ENCODE assay signal across 32 mouse cellular contexts in the genomic region with DNA sequence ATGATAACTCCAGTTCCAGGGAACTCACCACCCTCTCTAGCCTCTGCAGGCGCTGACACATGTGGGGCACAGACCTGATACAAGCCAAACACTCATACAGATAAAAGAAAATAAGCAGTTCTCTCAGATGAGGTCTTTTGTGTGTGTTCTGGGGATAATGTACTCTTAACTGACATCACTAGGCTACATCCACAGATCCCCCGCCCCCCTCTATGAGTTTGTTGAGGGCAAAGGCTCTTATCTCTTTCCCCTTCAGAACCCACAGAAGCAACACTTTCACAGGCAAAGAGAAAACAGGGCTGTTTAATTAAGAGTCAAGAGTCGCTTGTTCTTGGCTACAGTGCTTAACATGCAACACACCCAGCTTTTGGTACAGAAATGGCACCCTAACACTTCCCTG. TPM values are rescaled to one million over a fixed set of nuclear protein-coding genes. Genes with fewer than 3 reads are reported as not detected.
"Had no signal": no experiment of that assay in that cellular context is flagged by ENCODE, and none has a peak within 500 bp of the region (broad histone marks: within the 10 kb centered on the region; RNA-seq: fewer than 3 reads in every experiment).

No protein-coding gene starts in this region.

- H3K27ac ChIP-seq: embryonic facial prominence, embryonic 10.5 days; embryonic facial prominence, embryonic 12.5 days; embryonic facial prominence, embryonic 13.5 days; embryonic facial prominence, embryonic 15.5 days; forebrain, embryonic 10.5 days; forebrain, embryonic 12.5 days; forebrain, embryonic 13.5 days; forebrain, embryonic 15.5 days; gastrocnemius, adult 2 months; heart, adult 2 months; heart, embryonic 10.5 days had no signal

- H3K4me2 ChIP-seq: embryonic facial prominence, embryonic 12.5 days; embryonic facial prominence, embryonic 13.5 days; embryonic facial prominence, embryonic 15.5 days; forebrain, embryonic 12.5 days; forebrain, embryonic 13.5 days; forebrain, embryonic 15.5 days had no signal

- H3K4me1 ChIP-seq: embryonic facial prominence, embryonic 10.5 days; embryonic facial prominence, embryonic 12.5 days; embryonic facial prominence, embryonic 13.5 days; embryonic facial prominence, embryonic 15.5 days; forebrain, embryonic 10.5 days; forebrain, embryonic 12.5 days; forebrain, embryonic 13.5 days; forebrain, embryonic 15.5 days; heart, embryonic 10.5 days had no signal

- DNase-seq: cerebellum, adult 9-10 months; cerebellum, adult 9-11 months; cerebellum, postnatal 10 days; cerebellum, postnatal 14 days; cerebellum, postnatal 25 days; cerebellum, postnatal 36 days; embryo, embryonic 11 days; forebrain, postnatal 0 days; gastrocnemius, adult 2 months; gastrocnemius, postnatal 10 days; gastrocnemius, postnatal 14 days; gastrocnemius, postnatal 25 days; gastrocnemius, postnatal 36 days; heart, adult 11 months; heart, adult 18-20 months; heart, adult 2 months had no signal

- H3K9ac ChIP-seq: embryonic facial prominence, embryonic 12.5 days; embryonic facial prominence, embryonic 13.5 days; embryonic facial prominence, embryonic 15.5 days; forebrain, embryonic 12.5 days; forebrain, embryonic 13.5 days; forebrain, embryonic 15.5 days; forebrain, postnatal 0 days had no signal

- H3K4me3 ChIP-seq: embryonic facial prominence, embryonic 10.5 days; embryonic facial prominence, embryonic 12.5 days; embryonic facial prominence, embryonic 13.5 days; embryonic facial prominence, embryonic 15.5 days; erythroblast, embryonic 14.5 days; forebrain, embryonic 10.5 days; forebrain, embryonic 12.5 days; forebrain, embryonic 13.5 days; forebrain, embryonic 15.5 days; gastrocnemius, adult 2 months; heart, adult 2 months; heart, embryonic 10.5 days had no signal

- H3K9me3 ChIP-seq: embryonic facial prominence, embryonic 10.5 days; embryonic facial prominence, embryonic 12.5 days; embryonic facial prominence, embryonic 13.5 days; embryonic facial prominence, embryonic 15.5 days; forebrain, embryonic 10.5 days; forebrain, embryonic 12.5 days; forebrain, embryonic 13.5 days; forebrain, embryonic 15.5 days; heart, embryonic 10.5 days had no signal

- H3K27me3 ChIP-seq: embryonic facial prominence, embryonic 12.5 days; embryonic facial prominence, embryonic 13.5 days; embryonic facial prominence, embryonic 15.5 days; forebrain, embryonic 12.5 days; forebrain, embryonic 13.5 days; forebrain, embryonic 15.5 days had no signal

- ATAC-seq: forebrain, embryonic 13.5 days; forebrain, embryonic 14.5 days; forebrain, embryonic 15.5 days; forebrain, embryonic 16.5 days; forebrain, postnatal 0 days had no signal

RNA-seq across cellular contexts. Expression of a gene that starts 12.9 kb away (rescaled TPM):
- total RNA-seq: gastrocnemius, adult 8-10 months; gastrocnemius, postnatal 36 days; granulocyte monocyte progenitor cell, adult 5-6 weeks; heart, adult 18-20 months; heart, adult 2 months; heart, adult 8-10 months had no signal
- polyA plus RNA-seq: erythroblast, embryonic 14.5 days; gonadal fat pad, adult 2 months; heart, adult 2 months had no signal

RNA-seq across cellular contexts. Expression of a gene that starts 43.4 kb away (rescaled TPM):
- total RNA-seq: granulocyte monocyte progenitor cell, adult 5-6 weeks had no signal
- polyA plus RNA-seq: erythroblast, embryonic 14.5 days had no signal
